Mouse (Mus musculus) E14TG2a.4 (cell line): ENCODE results near the gene Stk32b.

Experiments used
- H3K27me3 ChIP-seq: 2 replicates; pipeline ENCODE4 v1.6.1; 2014; ENCODE audit warnings: low read length, control low read depth; ENCODE audit not compliant: insufficient read depth
- H3K36me3 ChIP-seq: 2 replicates; pipeline ENCODE4 v1.6.1; 2014; ENCODE audit warnings: low read length, control low read depth; ENCODE audit not compliant: insufficient read depth
- H3K4me1 ChIP-seq: replicated peaks from 2 replicates; pipeline ENCODE4 v1.6.1; 2014; ENCODE audit warnings: low read depth, low read length, control low read depth
- H3K4me3 ChIP-seq: replicated peaks from 2 replicates; pipeline ENCODE4 v1.5.1; 2014; ENCODE audit warnings: mild to moderate bottlenecking, low read length
- H3K9me3 ChIP-seq: 2 replicates; pipeline ENCODE4 v1.6.1; 2014; ENCODE audit warnings: low read length, control low read depth
- CTCF ChIP-seq: conservative IDR thresholded peaks from 2 replicates; pipeline ENCODE4 v1.5.1; 2014; ENCODE audit warnings: low read length
- NANOG ChIP-seq: IDR thresholded peaks from 2 replicates; pipeline ENCODE4 v1.6.1; 2014; ENCODE audit warnings: borderline replicate concordance, low read length, mixed read lengths
- POU5F1 ChIP-seq: IDR thresholded peaks from 2 replicates; pipeline ENCODE4 v1.6.1; 2014; ENCODE audit warnings: low read length, borderline replicate concordance

The Stk32b gene

DNA sequence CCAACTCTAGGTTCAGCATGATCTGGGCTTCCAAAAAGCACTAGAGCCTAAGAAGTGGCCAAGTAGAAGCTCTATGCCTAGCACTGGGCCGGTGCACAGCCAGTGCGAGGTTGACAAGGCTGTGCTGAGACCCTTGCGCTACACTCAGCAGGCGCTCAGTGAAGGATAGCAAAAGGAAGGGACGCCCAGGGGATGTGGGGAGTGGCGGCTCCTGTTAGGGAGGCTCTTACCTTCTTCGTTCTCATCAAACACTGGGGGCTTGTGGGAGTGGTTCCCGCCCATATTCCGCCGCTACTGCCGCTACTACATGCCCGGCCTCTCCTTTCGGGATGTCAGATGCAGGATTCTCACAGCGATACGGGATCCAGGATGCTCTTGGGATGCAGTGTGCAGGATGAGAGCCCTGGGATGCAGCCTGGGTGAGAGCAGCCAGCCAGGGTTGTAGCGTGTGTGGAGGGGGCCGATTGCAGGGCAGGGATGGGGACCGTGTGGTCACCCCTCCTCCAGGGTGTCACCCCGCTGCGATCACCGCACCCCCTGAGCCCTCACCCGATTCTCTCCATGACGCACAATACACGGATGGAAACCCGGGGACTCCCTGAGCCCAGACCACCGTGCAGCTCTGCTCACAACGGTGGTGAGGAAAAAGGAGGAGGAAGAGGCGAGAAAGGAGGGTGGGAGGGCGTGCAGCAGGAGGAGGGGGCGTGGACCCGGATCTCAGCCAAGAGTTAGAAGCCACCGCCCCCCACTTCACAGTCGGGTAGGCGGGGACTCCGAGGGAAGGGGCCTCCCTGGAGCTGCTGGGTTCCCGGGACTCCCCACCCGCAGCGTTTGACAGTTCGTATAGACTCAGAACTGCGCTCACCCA is at the start of gene Stk32b:
Gene Stk32b, minus strand, starts transcription at position 667 of the 868 bp plus-strand sequence.
- Histone ChIP-seq H3K36me3 (no peaks in the 10 kb centered on the region), H3K4me3 (peak within 1 kb of the TSS; percentile 79), H3K4me1 (peaks cover 15% of the 10 kb centered on the region), H3K9me3 (peaks cover 14% of the 10 kb centered on the region), H3K27me3 (peaks cover 58% of the 10 kb centered on the region)
- TF ChIP-seq CTCF, result no peak
- no peak for TF ChIP-seq POU5F1
- TF ChIP-seq NANOG, result no peak

DNA sequence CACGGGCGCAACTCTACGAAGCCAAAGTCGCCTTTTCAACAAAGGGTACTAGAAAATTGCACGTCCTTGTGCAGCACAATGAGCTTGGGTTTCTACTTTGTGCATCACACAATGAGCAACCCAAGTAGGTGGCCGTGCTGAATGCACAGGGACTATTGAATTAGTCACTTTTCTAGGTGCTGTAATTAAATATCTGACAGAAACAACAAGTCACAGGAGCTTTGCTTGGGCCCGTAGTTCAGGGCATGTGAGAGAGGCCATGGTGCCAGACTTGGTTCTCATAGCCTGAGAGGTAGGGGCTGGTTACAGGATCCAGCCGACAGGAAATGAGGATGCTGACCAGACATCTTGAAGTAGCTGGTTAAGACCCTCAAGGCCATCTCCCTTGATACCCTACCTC is 48.9 kb upstream of the Stk32b start:
- no peaks in the 10 kb centered on the region for H3K27me3 ChIP-seq
- peaks cover 38% of the 10 kb centered on the region for H3K9me3 ChIP-seq
- H3K4me3 ChIP-seq, result no peak overlapping the region
- peaks cover 22% of the 10 kb centered on the region for H3K4me1 ChIP-seq
- TF ChIP-seq POU5F1 (no peak), CTCF (no peak), NANOG (no peak)
- H3K36me3 ChIP-seq, result no peaks in the 10 kb centered on the region

DNA sequence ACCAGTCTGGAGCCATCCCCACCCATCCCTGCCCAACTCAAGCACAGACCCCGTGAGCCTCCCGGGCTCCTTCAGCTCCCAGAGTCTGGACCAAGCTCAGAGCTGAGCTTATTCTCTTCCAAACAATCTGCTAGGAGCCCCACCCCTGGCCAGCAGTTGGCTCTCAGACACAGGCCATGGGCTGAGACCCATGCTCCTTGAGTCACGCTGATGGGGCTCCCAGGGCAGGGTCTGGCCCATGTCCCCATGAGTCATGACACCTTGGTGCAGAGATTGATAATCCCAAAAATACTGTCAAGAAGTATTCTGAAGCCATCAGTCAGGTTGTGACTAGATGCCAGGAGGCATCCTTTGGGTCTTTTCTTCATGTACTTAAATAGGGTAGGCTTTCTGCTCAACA is 45.1 kb upstream of the Stk32b start:
- H3K27me3 ChIP-seq, result 0 out of 2 replicates have a peak, but pooled peaks cover 7% of the 10 kb centered on the region
- no peaks in the 10 kb centered on the region for H3K36me3 ChIP-seq
- TF ChIP-seq NANOG, result no peak
- no peak for TF ChIP-seq POU5F1
- TF ChIP-seq CTCF, result no peak
- H3K4me1 ChIP-seq, result no peaks in the 10 kb centered on the region
- H3K9me3 ChIP-seq, result peaks cover 15% of the 10 kb centered on the region
- H3K4me3 ChIP-seq, result no peak overlapping the region

DNA sequence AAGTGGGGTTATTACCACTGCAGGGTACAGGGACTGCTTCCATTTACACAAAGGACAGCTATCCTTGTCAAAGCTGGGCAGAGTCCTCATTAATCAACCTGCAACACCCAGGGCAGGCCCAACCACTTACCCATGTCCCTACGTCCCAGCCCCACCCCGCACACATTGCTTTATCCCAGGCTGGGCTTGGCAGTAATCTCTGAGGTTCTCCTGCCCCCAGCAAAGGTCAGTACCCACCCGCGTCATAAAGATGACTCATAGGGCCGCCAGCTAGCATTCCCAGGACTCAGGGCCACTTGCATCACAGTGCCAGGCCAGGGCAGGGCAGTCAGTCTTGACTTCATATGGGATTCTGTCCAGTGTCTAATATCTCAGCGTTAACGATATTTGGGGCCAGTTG is 36.4 kb upstream of the Stk32b start:
- no peaks in the 10 kb centered on the region for H3K4me1 ChIP-seq
- H3K4me3 ChIP-seq, result no peak overlapping the region
- H3K27me3 ChIP-seq, result peaks cover 9% of the 10 kb centered on the region; the same call in 1 of the 2 replicates
- no peaks in the 10 kb centered on the region for H3K9me3 ChIP-seq
- TF ChIP-seq CTCF, result no peak
- TF ChIP-seq POU5F1, result no peak
- no peak for TF ChIP-seq NANOG
- no peaks in the 10 kb centered on the region for H3K36me3 ChIP-seq

DNA sequence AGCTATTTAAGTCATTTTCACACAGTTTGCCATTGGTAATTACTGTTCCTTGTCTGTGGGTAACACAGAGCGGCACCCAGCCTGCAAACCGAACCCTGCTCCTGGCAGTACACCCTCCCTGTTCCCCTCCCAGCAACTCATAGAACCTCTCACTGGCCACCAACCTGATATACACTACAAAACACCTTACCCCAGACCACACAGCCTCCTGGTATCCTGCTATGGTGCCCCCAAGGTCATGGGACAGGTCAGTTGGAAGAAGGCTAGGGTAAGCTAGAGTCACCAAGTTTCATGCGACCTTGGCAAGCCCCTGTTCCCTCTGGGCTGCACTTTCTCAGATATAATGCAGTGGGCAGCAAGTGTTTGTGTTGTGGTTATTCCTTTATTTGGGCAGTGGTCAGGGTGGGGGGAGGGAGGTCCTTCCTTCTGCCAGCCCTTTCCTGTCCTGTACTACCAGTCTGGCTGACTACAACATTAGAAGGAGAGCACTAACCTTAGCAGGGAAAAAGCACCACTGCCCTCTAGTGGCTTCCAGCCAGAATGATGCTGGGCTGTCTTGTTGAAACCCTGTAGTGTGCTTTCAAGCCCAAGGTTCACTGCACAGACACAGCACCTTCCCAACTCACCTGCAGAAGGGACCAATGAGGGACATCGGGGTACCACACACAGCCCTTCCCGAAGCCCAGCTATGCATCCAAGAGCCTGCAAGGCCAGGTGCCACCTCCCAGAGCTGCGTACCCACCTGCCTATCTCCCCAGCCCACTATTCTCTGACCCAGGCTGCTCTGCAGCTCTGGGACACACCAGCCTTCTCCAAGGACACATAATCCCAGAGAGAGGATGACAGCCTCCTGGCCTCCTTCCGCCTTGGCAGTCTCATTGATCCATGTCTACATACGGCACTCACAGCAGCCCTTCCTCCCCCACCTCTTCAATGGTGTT is 35.3 kb upstream of the Stk32b start:
- Histone ChIP-seq H3K36me3 (no peaks in the 10 kb centered on the region), H3K4me3 (no peak overlapping the region)
- TF ChIP-seq CTCF (peak; percentile 79), NANOG (no peak), POU5F1 (no peak)

DNA sequence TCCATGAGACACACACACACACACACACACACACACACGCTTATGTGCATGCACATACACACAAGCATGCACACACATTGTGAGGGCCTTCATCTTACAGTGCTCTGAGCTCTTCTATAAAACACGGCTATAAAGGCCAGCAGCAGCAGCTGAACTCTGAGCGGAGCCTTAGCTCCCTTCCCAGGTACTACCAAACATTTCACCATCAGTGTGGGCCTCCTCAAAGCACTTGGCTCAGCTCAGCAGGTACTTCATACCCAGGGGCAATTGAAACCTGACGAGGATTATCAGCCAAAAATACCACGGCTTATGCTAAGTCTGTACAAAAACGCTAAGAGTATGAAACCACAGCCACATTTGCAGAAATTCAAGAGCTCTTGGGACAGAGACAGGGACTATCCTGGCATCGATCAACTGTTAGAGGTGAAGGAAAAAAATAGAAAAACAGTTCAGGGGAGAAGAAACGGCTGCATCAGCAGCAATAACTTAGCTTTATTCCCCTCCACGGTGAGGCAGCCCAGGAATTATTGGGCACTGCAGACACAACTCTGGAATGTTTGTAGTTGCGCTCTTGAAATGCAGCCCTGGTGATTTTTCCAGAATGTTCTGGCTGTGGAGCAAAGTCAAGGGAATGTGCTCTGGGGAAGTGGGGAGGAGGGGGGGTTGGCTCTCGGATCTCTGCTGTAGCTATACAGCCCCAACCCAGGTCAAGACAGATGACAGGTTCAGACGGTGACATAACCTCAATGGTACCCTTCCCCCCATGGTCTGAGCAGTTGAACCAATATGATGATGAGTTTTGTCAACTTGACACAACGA is 27.1 kb upstream of the Stk32b start:
- peaks cover 14% of the 10 kb centered on the region for H3K4me1 ChIP-seq
- no peak for TF ChIP-seq CTCF
- TF ChIP-seq POU5F1, result no peak
- no peak for TF ChIP-seq NANOG

More for the DNA sequence above, 35.3 kb upstream of the Stk32b start:
- H3K4me1 ChIP-seq, result peaks cover 6% of the 10 kb centered on the region; the same call in 1 of the 2 replicates
- no peaks in the 10 kb centered on the region for H3K9me3 ChIP-seq
- H3K27me3 ChIP-seq, result peaks cover 3% of the 10 kb centered on the region; the same call in 1 of the 2 replicates

DNA sequence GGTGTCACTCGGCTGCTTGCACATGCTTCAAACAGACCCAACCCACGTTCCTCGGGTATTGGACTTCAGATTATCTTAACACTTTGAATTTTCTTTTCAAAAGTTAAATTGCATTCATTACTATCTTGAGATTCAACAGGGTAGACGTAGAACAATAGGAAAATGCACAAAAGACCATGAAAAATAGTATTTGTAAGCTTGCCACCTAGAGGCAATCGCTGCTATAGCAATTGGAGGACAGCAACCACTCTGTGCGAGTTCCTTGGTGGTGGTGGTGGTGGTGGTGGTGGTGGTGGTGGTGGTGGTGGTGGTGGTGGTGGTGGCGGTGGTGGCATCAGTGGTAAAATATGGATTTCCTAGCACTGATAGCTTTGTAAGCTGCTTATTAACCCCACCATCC is 19.2 kb upstream of the Stk32b start:
- Histone ChIP-seq H3K4me1 (0 out of 2 replicates have a peak, but pooled peaks cover 3% of the 10 kb centered on the region), H3K4me3 (no peak overlapping the region), H3K9me3 (peaks cover 11% of the 10 kb centered on the region), H3K36me3 (no peaks in the 10 kb centered on the region), H3K27me3 (peaks cover 10% of the 10 kb centered on the region; the same call in 1 of the 2 replicates)
- no peak for TF ChIP-seq NANOG
- peak; percentile 23; the same call in 1 of the 2 replicates for TF ChIP-seq CTCF

More for the DNA sequence above, 27.1 kb upstream of the Stk32b start:
- H3K4me3 ChIP-seq, result no peak overlapping the region
- H3K9me3 ChIP-seq, result no peaks in the 10 kb centered on the region
- H3K27me3 ChIP-seq, result no peaks in the 10 kb centered on the region
- H3K36me3 ChIP-seq, result no peaks in the 10 kb centered on the region
